ENCODE assay signal across 7 mouse cellular contexts in genomic region chr3:115888310-115889106, GRCm38 (mm10). TPM values are rescaled to one million over a fixed set of nuclear protein-coding genes. Genes with fewer than 3 reads are reported as not detected.
DNase-seq lines count a peak whose midpoint lies in the region; ATAC-seq and TF ChIP-seq lines count a peak whose summit lies in the region.

No protein-coding gene starts in this region.

- peak overlapping the region; percentile 80 for H3K27ac ChIP-seq in lung, embryonic 14.5 days (ENCODE audit: low read depth)
- 0 out of 2 replicates have a peak overlapping the region, but pooled peaks have one; percentile 13 for H3K27ac ChIP-seq in embryonic facial prominence, embryonic 11.5 days (replicated peaks; ENCODE audit: low read depth, low read length)
- no peak overlapping the region for H3K27ac ChIP-seq in intestine, embryonic 15.5 days
- H3K27ac ChIP-seq in midbrain, embryonic 15.5 days, result peak overlapping the region; percentile 91

- peak overlapping the region; percentile 74 for H3K4me3 ChIP-seq in lung, embryonic 14.5 days (ENCODE audit: low read depth, low read length)
- peak overlapping the region; percentile 71 for H3K4me3 ChIP-seq in embryonic facial prominence, embryonic 11.5 days (ENCODE audit: low read depth, low read length)
- H3K4me3 ChIP-seq in intestine, embryonic 15.5 days (replicated peaks), result peak overlapping the region; percentile 85
- H3K4me3 ChIP-seq in midbrain, embryonic 15.5 days, result peak overlapping the region; percentile 87

- no peaks in the 10 kb centered on the region for H3K4me1 ChIP-seq in lung, embryonic 14.5 days (ENCODE audit: insufficient read depth)
- H3K4me1 ChIP-seq in embryonic facial prominence, embryonic 11.5 days (ENCODE audit: control insufficient read depth, insufficient read depth, low read length), result no peaks in the 10 kb centered on the region
- H3K4me1 ChIP-seq in intestine, embryonic 15.5 days (replicated peaks), result no peaks in the 10 kb centered on the region
- H3K4me1 ChIP-seq in midbrain, embryonic 15.5 days, result peaks cover 6% of the 10 kb centered on the region

- 1% methylated on average over 21 of the region's 21 CpGs for WGBS in lung, embryonic 14.5 days
- 4% methylated on average over 21 of the region's 21 CpGs for WGBS in embryonic facial prominence, embryonic 11.5 days
- WGBS in intestine, embryonic 15.5 days, result 5% methylated on average over 21 of the region's 21 CpGs
- WGBS in midbrain, embryonic 15.5 days, result under 1% methylated on average over 21 of the region's 21 CpGs

- H3K27me3 ChIP-seq in lung, embryonic 14.5 days (ENCODE audit: insufficient read depth, low read length), result no peaks in the 10 kb centered on the region
- no peaks in the 10 kb centered on the region for H3K27me3 ChIP-seq in embryonic facial prominence, embryonic 11.5 days (ENCODE audit: control insufficient read depth, insufficient read depth, low read length)
- no peaks in the 10 kb centered on the region for H3K27me3 ChIP-seq in intestine, embryonic 15.5 days (replicated peaks)
- H3K27me3 ChIP-seq in midbrain, embryonic 15.5 days (replicated peaks), result no peaks in the 10 kb centered on the region

- no peaks in the 10 kb centered on the region for H3K9me3 ChIP-seq in lung, embryonic 14.5 days (ENCODE audit: low read depth, low read length)
- H3K9me3 ChIP-seq in embryonic facial prominence, embryonic 11.5 days (replicated peaks; ENCODE audit: control insufficient read depth, low read length), result no peaks in the 10 kb centered on the region
- H3K9me3 ChIP-seq in intestine, embryonic 15.5 days, result no peaks in the 10 kb centered on the region
- H3K9me3 ChIP-seq in midbrain, embryonic 15.5 days, result no peaks in the 10 kb centered on the region

- TF ChIP-seq CTCF in lung, embryonic 14.5 days (IDR thresholded peaks at IDR 0.05; ENCODE audit: low read depth), result no peak

- no peaks in the 10 kb centered on the region; the same call in 1 of the 2 replicates for H3K36me3 ChIP-seq in lung, embryonic 14.5 days (ENCODE audit: insufficient read depth)
- H3K36me3 ChIP-seq in embryonic facial prominence, embryonic 11.5 days (replicated peaks; ENCODE audit: control insufficient read depth, insufficient read depth, low read depth, low read length), result no peaks in the 10 kb centered on the region; the same call in 1 of the 2 replicates
- no peaks in the 10 kb centered on the region for H3K36me3 ChIP-seq in intestine, embryonic 15.5 days
- H3K36me3 ChIP-seq in midbrain, embryonic 15.5 days (replicated peaks), result no peaks in the 10 kb centered on the region

- H3K4me2 ChIP-seq in lung, embryonic 14.5 days, result peak overlapping the region; percentile 76
- peak overlapping the region; percentile 66 for H3K4me2 ChIP-seq in embryonic facial prominence, embryonic 11.5 days (ENCODE audit: low read depth, low read length)
- H3K4me2 ChIP-seq in intestine, embryonic 15.5 days (replicated peaks), result peak overlapping the region; percentile 78
- H3K4me2 ChIP-seq in midbrain, embryonic 15.5 days, result peak overlapping the region; percentile 77

- H3K9ac ChIP-seq in lung, embryonic 14.5 days, result peak overlapping the region; percentile 76
- peak overlapping the region; percentile 68 for H3K9ac ChIP-seq in embryonic facial prominence, embryonic 11.5 days (replicated peaks; ENCODE audit: low read length)
- H3K9ac ChIP-seq in intestine, embryonic 15.5 days, result peak overlapping the region; percentile 70
- peak overlapping the region; percentile 88 for H3K9ac ChIP-seq in midbrain, embryonic 15.5 days

- peak; percentile 60 for ATAC-seq in lung, embryonic 14.5 days (ENCODE audit: insufficient read depth)
- peak; percentile 17 for ATAC-seq in activated CD4-positive, CD25-positive, alpha-beta regulatory T cell, adult 4 months
- peak; percentile 35 for ATAC-seq in embryonic facial prominence, embryonic 11.5 days (replicated peaks; ENCODE audit: insufficient number of reproducible peaks, low FRiP score, low TSS enrichment, low read depth)
- ATAC-seq in intestine, embryonic 15.5 days, result peak; percentile 63
- ATAC-seq in midbrain, embryonic 15.5 days (replicated peaks), result peak; percentile 86

- DNase-seq in lung, embryonic 14.5 days, result peak; percentile 67
- no peak for DNase-seq in lung, postnatal 25 days (ENCODE audit: low spot score)
- no peak for DNase-seq in embryonic facial prominence, embryonic 11.5 days (ENCODE audit: low spot score)
- no peak for DNase-seq in yolk sac, embryonic 10.5 days (ENCODE audit: low spot score)

RNA-seq across cellular contexts. Expression of gene Dph5, which starts 0.9 kb away (rescaled TPM):
- polyA plus RNA-seq in lung, embryonic 14.5 days (2014; fragmentation: Nextera tagmentation; extraction: Ambion mirVana), result 26.1 and 28.0 TPM in 2 replicates
- polyA plus RNA-seq in activated CD4-positive, CD25-positive, alpha-beta regulatory T cell, adult 4 months (2017; shearing (Covaris generic)), result 10 to 100 TPM; 59.9 to 65.4 TPM
- polyA plus RNA-seq in embryonic facial prominence, embryonic 11.5 days (2014; fragmentation: Nextera tagmentation; extraction: Ambion mirVana), result 23.5 and 26.6 TPM in 2 replicates
- polyA plus RNA-seq in intestine, embryonic 15.5 days (2015; fragmentation: Nextera tagmentation; extraction: Ambion mirVana), result 30.2 and 30.5 TPM in 2 replicates
- polyA plus RNA-seq in midbrain, embryonic 15.5 days (2015; fragmentation: Nextera tagmentation; extraction: Ambion mirVana), result 22.3 and 23.8 TPM in 2 replicates

Comparison
In these comparisons a context has a peak if more than half of its experiments do, and no peak if none do; other contexts are left out.
1. ATAC-seq: peak in every context shown above with its lines; median percentile 86 in midbrain, embryonic 15.5 days; 63 in intestine, embryonic 15.5 days; 60 in lung, embryonic 14.5 days; 35 in embryonic facial prominence, embryonic 11.5 days; 17 in activated CD4-positive, CD25-positive, alpha-beta regulatory T cell, adult 4 months.